In the genomic region with DNA sequence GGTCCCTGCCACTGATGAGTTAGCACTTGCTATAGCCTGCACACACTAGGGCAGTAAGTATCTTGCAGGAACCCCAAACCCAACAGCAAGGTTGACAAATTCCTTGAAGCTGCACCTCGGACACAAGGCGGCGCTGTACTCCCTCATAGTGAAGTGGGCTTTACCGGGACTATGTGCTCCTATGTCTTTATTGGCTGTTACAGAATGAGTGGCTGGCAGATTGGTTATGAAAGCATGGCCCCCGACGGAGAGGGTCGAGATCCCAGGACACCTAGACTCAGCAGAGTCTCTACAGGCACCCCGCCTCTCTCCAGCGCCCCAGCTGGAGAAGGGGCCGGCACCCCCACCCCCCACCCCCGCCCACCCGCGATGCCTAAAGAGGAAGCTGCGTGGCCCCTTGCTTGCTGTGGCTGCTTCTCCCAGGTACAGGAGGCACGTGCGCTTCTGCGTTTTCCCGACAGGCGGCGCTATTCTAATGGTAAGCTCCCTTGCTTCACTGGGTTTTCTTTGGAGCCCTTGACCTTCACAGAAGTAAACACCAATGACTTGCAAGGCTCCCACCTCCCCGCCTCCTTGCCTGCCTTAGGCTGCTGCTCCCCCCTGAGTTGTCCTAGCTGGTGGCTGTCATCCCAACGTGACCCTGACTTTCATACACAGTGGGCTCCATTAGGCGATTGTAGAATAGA, we compare ENCODE assay signal across 8 mouse cellular contexts. TPM values are rescaled to one million over a fixed set of nuclear protein-coding genes. Genes with fewer than 3 reads are reported as not detected.
DNase-seq lines count a peak whose midpoint lies in the region; ATAC-seq and TF ChIP-seq lines count a peak whose summit lies in the region.

No protein-coding gene starts in this region.

- peak overlapping the region; percentile 30; the same call in 1 of the 2 replicates for H3K4me2 ChIP-seq in limb, embryonic 14.5 days (replicated peaks; ENCODE audit: low read depth, low read length, severe bottlenecking)
- peak overlapping the region; percentile 35 for H3K4me2 ChIP-seq in midbrain, embryonic 14.5 days (ENCODE audit: low read length)
- peak overlapping the region; percentile 44 for H3K4me2 ChIP-seq in stomach, embryonic 16.5 days (ENCODE audit: low read depth, low read length)

- WGBS in limb, embryonic 14.5 days: 19% methylated on average over 21 of the region's 23 CpGs
- WGBS in midbrain, embryonic 14.5 days: 15% methylated on average over 23 of the region's 23 CpGs
- WGBS in stomach, embryonic 16.5 days: 16% methylated on average over 23 of the region's 23 CpGs

- DNase-seq in CD4-positive, CD25-positive, alpha-beta regulatory T cell, adult 2 months (ENCODE audit: low read depth, low spot score): peak; percentile 78
- DNase-seq in brain, adult 2 months (ENCODE audit: low read depth, low spot score): peak; percentile 66
- DNase-seq in frontal cortex, postnatal 36 days (ENCODE audit: low spot score in 2 of 2): peak; percentile 46 to 48
- peak; percentile 89 for DNase-seq in kidney, adult 11 months
- peak; percentile 52 for DNase-seq in limb, embryonic 14.5 days (ENCODE audit: low spot score)
- DNase-seq in midbrain, embryonic 14.5 days: peak; percentile 74

- H3K27me3 ChIP-seq in limb, embryonic 14.5 days (ENCODE audit: control insufficient read depth, insufficient read depth, low read length): no peaks in the 10 kb centered on the region
- no peaks in the 10 kb centered on the region for H3K27me3 ChIP-seq in midbrain, embryonic 14.5 days (ENCODE audit: control insufficient read depth, insufficient read depth, low read length)
- no peaks in the 10 kb centered on the region for H3K27me3 ChIP-seq in stomach, embryonic 16.5 days (ENCODE audit: control insufficient read depth, insufficient read depth, low read length)

- H3K36me3 ChIP-seq in limb, embryonic 14.5 days (ENCODE audit: control insufficient read depth, insufficient read depth, low read length): no peaks in the 10 kb centered on the region
- H3K36me3 ChIP-seq in midbrain, embryonic 14.5 days (ENCODE audit: control insufficient read depth, insufficient read depth, low read length): no peaks in the 10 kb centered on the region
- H3K36me3 ChIP-seq in stomach, embryonic 16.5 days (ENCODE audit: control insufficient read depth, insufficient read depth, low read length): no peaks in the 10 kb centered on the region

- ATAC-seq in CD4-positive, CD25-positive, alpha-beta regulatory T cell, adult 4 months: no peak
- no peak for ATAC-seq in limb, embryonic 14.5 days (ENCODE audit: low FRiP score, low read depth)
- peak; percentile 53 for ATAC-seq in midbrain, embryonic 14.5 days (ENCODE audit: low FRiP score, low TSS enrichment)
- ATAC-seq in stomach, embryonic 16.5 days (ENCODE audit: insufficient read depth, low FRiP score): peak; percentile 63; the same call in 1 of the 2 replicates

- no peak overlapping the region for H3K27ac ChIP-seq in limb, embryonic 14.5 days (replicated peaks; ENCODE audit: low read depth, low read length)
- H3K27ac ChIP-seq in midbrain, embryonic 14.5 days (replicated peaks; ENCODE audit: low read depth, low read length): no peak overlapping the region
- no peak overlapping the region for H3K27ac ChIP-seq in stomach, embryonic 16.5 days (ENCODE audit: low read length)

- H3K9me3 ChIP-seq in limb, embryonic 14.5 days (ENCODE audit: control insufficient read depth, low read length): no peaks in the 10 kb centered on the region
- H3K9me3 ChIP-seq in midbrain, embryonic 14.5 days (ENCODE audit: control insufficient read depth, low read length): no peaks in the 10 kb centered on the region
- H3K9me3 ChIP-seq in stomach, embryonic 16.5 days (replicated peaks; ENCODE audit: control insufficient read depth, low read length): no peaks in the 10 kb centered on the region

- peak overlapping the region; percentile 14; the same call in 1 of the 2 replicates for H3K4me3 ChIP-seq in limb, embryonic 14.5 days (replicated peaks; ENCODE audit: low read length)
- H3K4me3 ChIP-seq in midbrain, embryonic 14.5 days (replicated peaks; ENCODE audit: low read depth, low read length): no peak overlapping the region
- peak overlapping the region; percentile 28 for H3K4me3 ChIP-seq in stomach, embryonic 16.5 days (replicated peaks; ENCODE audit: low read length)

- H3K9ac ChIP-seq in limb, embryonic 14.5 days (ENCODE audit: low read depth, low read length, severe bottlenecking): no peak overlapping the region
- H3K9ac ChIP-seq in midbrain, embryonic 14.5 days (replicated peaks; ENCODE audit: low read length): no peak overlapping the region
- no peak overlapping the region; the same call in 1 of the 2 replicates for H3K9ac ChIP-seq in stomach, embryonic 16.5 days (ENCODE audit: low read length)

- peaks cover 4% of the 10 kb centered on the region; the same call in 1 of the 2 replicates for H3K4me1 ChIP-seq in limb, embryonic 14.5 days (ENCODE audit: control insufficient read depth, insufficient read depth, low read length)
- no peaks in the 10 kb centered on the region for H3K4me1 ChIP-seq in midbrain, embryonic 14.5 days (ENCODE audit: control insufficient read depth, insufficient read depth, low read length)
- H3K4me1 ChIP-seq in stomach, embryonic 16.5 days (ENCODE audit: control insufficient read depth, insufficient read depth, low read length): peaks cover 8% of the 10 kb centered on the region

- no peak for TF ChIP-seq POLR2A in limb, embryonic 14.5 days (IDR thresholded peaks at IDR 0.05; ENCODE audit: borderline replicate concordance, extremely low read depth, insufficient read depth, insufficient read length)

RNA-seq across cellular contexts. Expression of a gene that starts 12.4 kb away (rescaled TPM):
- under 1 TPM; 0.13 to 0.30 TPM for polyA plus RNA-seq in CD4-positive, CD25-positive, alpha-beta regulatory T cell, adult 4 months (2017; shearing (Covaris generic))
- polyA plus RNA-seq in limb, embryonic 14.5 days (2012; rRNA removed): 0.08 and 0.34 TPM in 2 replicates
- polyA plus RNA-seq in limb, embryonic 14.5 days (2014; fragmentation: Nextera tagmentation; extraction: Ambion mirVana): not detected in 2 replicates
- not detected in 2 replicates for polyA plus RNA-seq in midbrain, embryonic 14.5 days (2014; fragmentation: Nextera tagmentation; extraction: Ambion mirVana)
- polyA plus RNA-seq in stomach, embryonic 16.5 days (2015; fragmentation: Nextera tagmentation; extraction: Ambion mirVana): 2.5 and 4.6 TPM in 2 replicates

RNA-seq across cellular contexts. Expression of a gene that starts 19.0 kb away (rescaled TPM):
- 10 to 100 TPM; 17.3 to 22.7 TPM for polyA plus RNA-seq in CD4-positive, CD25-positive, alpha-beta regulatory T cell, adult 4 months (2017; shearing (Covaris generic))
- polyA plus RNA-seq in limb, embryonic 14.5 days (2012; rRNA removed): 227 and 235 TPM in 2 replicates
- 232 and 255 TPM in 2 replicates for polyA plus RNA-seq in limb, embryonic 14.5 days (2014; fragmentation: Nextera tagmentation; extraction: Ambion mirVana)
- polyA plus RNA-seq in midbrain, embryonic 14.5 days (2014; fragmentation: Nextera tagmentation; extraction: Ambion mirVana): 89.8 and 96.7 TPM in 2 replicates
- polyA plus RNA-seq in stomach, embryonic 16.5 days (2015; fragmentation: Nextera tagmentation; extraction: Ambion mirVana): 302 and 332 TPM in 2 replicates

RNA-seq across cellular contexts. Expression of a gene that starts 19.6 kb away (rescaled TPM):
- polyA plus RNA-seq in CD4-positive, CD25-positive, alpha-beta regulatory T cell, adult 4 months (2017; shearing (Covaris generic)): 10 to 100 TPM; 14.0 to 16.7 TPM
- polyA plus RNA-seq in limb, embryonic 14.5 days (2012; rRNA removed): 49.7 and 61.3 TPM in 2 replicates
- 80.7 and 90.9 TPM in 2 replicates for polyA plus RNA-seq in limb, embryonic 14.5 days (2014; fragmentation: Nextera tagmentation; extraction: Ambion mirVana)
- 11.1 and 17.2 TPM in 2 replicates for polyA plus RNA-seq in midbrain, embryonic 14.5 days (2014; fragmentation: Nextera tagmentation; extraction: Ambion mirVana)
- 157 and 176 TPM in 2 replicates for polyA plus RNA-seq in stomach, embryonic 16.5 days (2015; fragmentation: Nextera tagmentation; extraction: Ambion mirVana)

Comparison
In these comparisons a context has a peak if more than half of its experiments do, and no peak if none do; other contexts are left out.
1. ATAC-seq: peak in midbrain, embryonic 14.5 days (single experiment) and stomach, embryonic 16.5 days (single experiment); none in CD4-positive, CD25-positive, alpha-beta regulatory T cell, adult 4 months (single experiment) and limb, embryonic 14.5 days (single experiment).
2. Peak in every context shown above with its lines, with median percentiles within 50 percentile points of each other: DNase-seq and H3K4me2 ChIP-seq.